Mouse (Mus musculus) neural tube, embryonic 15.5 days (tissue): ENCODE data around the gene Aig1. TPM values are rescaled to one million over a fixed set of nuclear protein-coding genes. Genes with fewer than 3 reads are reported as not detected.
A peak's percentile ranks its signal among the peaks of the same experiment; 100 is the strongest.

Source experiments
- ATAC-seq: fragments of 200-750 bp; cut with Nextera tagmentation; 2 replicates; pipeline ENCODE4 v1.8.0; 2017; ENCODE audit warnings: mild to moderate bottlenecking, moderate TSS enrichment, moderate library complexity; ENCODE audit not compliant: low FRiP score
- H3K27ac ChIP-seq: fragments of 300-500 bp; sonication (generic); replicated peaks from 2 replicates; pipeline ENCODE4 v1.5.1; 2015; ENCODE audit warnings: mild to moderate bottlenecking, inconsistent platforms
- H3K27me3 ChIP-seq: fragments of 300-500 bp; sonication (generic); replicated peaks from 2 replicates; pipeline ENCODE4 v1.6.1; 2015; ENCODE audit warnings: inconsistent platforms
- H3K36me3 ChIP-seq: fragments of 300-500 bp; sonication (generic); 2 replicates; pipeline ENCODE4 v1.6.1; 2015; ENCODE audit warnings: inconsistent platforms
- H3K4me1 ChIP-seq: fragments of 300-500 bp; sonication (generic); 2 replicates; pipeline ENCODE4 v1.6.1; 2015; ENCODE audit warnings: inconsistent platforms
- H3K4me2 ChIP-seq: fragments of 300-500 bp; sonication (generic); 2 replicates; pipeline ENCODE4 v1.6.1; 2015; ENCODE audit warnings: inconsistent platforms, mild to moderate bottlenecking, moderate library complexity
- H3K4me3 ChIP-seq: fragments of 300-500 bp; sonication (generic); replicated peaks from 2 replicates; pipeline ENCODE4 v1.5.1; 2015; ENCODE audit warnings: mild to moderate bottlenecking, inconsistent platforms
- H3K9ac ChIP-seq: fragments of 300-500 bp; sonication (generic); replicated peaks from 2 replicates; pipeline ENCODE4 v1.6.1; 2015; ENCODE audit warnings: mild to moderate bottlenecking, inconsistent platforms
- H3K9me3 ChIP-seq: fragments of 300-500 bp; sonication (generic); replicated peaks from 2 replicates; pipeline ENCODE4 v1.6.1; 2016; ENCODE audit warnings: inconsistent platforms
- WGBS: fragments of 180-500 bp; shearing (Covaris S2); methylation state at CpG from one replicate; pipeline ENCODE4 v1.1.7; 2015; ENCODE audit warnings: mixed read lengths; 5-methylcytosine and 5-hydroxymethylcytosine counted together
- polyA plus RNA-seq: library from polyadenylated mRNA; unstranded; fragments of >200 nt; fragmentation: Nextera tagmentation; extraction: Ambion mirVana; gene quantifications from 2 replicates; pipeline ENCODE4 v1.2.1, GENCODE M21; 2015

Gene Aig1
- polyA plus RNA-seq, 1 experiment from 2014 or later = 112 TPM

GRCm38 (mm10) chr10:13874301-13875037 lies 5.7 kb upstream of the Aig1 start:
- Histone ChIP-seq H3K4me2 (no peak overlapping the region), H3K36me3 (no peaks in the 10 kb centered on the region), H3K27me3 (no peaks in the 10 kb centered on the region), H3K27ac (no peak overlapping the region), H3K4me3 (no peak overlapping the region), H3K9me3 (no peaks in the 10 kb centered on the region), H3K4me1 (peaks cover 3% of the 10 kb centered on the region), H3K9ac (no peak overlapping the region)
- ATAC-seq = no peak
- WGBS = 71% methylated on average over 10 of the region's 10 CpGs

GRCm38 (mm10) chr10:13870531-13870930 lies 1.8 kb upstream of the Aig1 start:
- no peak overlapping the region for H3K4me3 ChIP-seq
- no peaks in the 10 kb centered on the region for H3K27me3 ChIP-seq
- no peak overlapping the region for H3K4me2 ChIP-seq
- H3K9ac ChIP-seq = no peak overlapping the region
- H3K27ac ChIP-seq = no peak overlapping the region
- 76% methylated on average over 3 of the region's 3 CpGs for WGBS
- no peak for ATAC-seq
- peaks cover 21% of the 10 kb centered on the region for H3K4me1 ChIP-seq
- H3K36me3 ChIP-seq = no peaks in the 10 kb centered on the region
- no peaks in the 10 kb centered on the region for H3K9me3 ChIP-seq

GRCm38 (mm10) chr10:13869322-13870035 lies 699 bp upstream of the Aig1 start:
- peak overlapping the region; percentile 84 for H3K4me3 ChIP-seq
- H3K4me2 ChIP-seq = peak overlapping the region; percentile 80
- peak; percentile 34; the same call in 1 of the 2 replicates for ATAC-seq
- H3K27ac ChIP-seq = peak overlapping the region; percentile 87; the same call in 1 of the 2 replicates
- no peaks in the 10 kb centered on the region for H3K9me3 ChIP-seq
- peaks cover 21% of the 10 kb centered on the region for H3K4me1 ChIP-seq
- H3K9ac ChIP-seq = no peak overlapping the region
- H3K36me3 ChIP-seq = no peaks in the 10 kb centered on the region
- H3K27me3 ChIP-seq = no peaks in the 10 kb centered on the region
- 48% methylated on average over 13 of the region's 13 CpGs for WGBS

GRCm38 (mm10) chr10:13866391-13866790 lies 2.4 kb downstream of the Aig1 start:
- no peak overlapping the region for H3K9ac ChIP-seq
- WGBS = 53% methylated on average over 4 of the region's 4 CpGs
- H3K27me3 ChIP-seq = no peaks in the 10 kb centered on the region
- ATAC-seq = no peak
- H3K4me2 ChIP-seq = no peak overlapping the region
- H3K4me1 ChIP-seq = peaks cover 28% of the 10 kb centered on the region
- no peak overlapping the region for H3K4me3 ChIP-seq
- no peaks in the 10 kb centered on the region for H3K9me3 ChIP-seq
- no peak overlapping the region for H3K27ac ChIP-seq
- no peaks in the 10 kb centered on the region for H3K36me3 ChIP-seq

GRCm38 (mm10) chr10:13861115-13861909 lies 7.5 kb downstream of the Aig1 start:
- peak; percentile 82 for ATAC-seq
- Histone ChIP-seq H3K9me3 (no peaks in the 10 kb centered on the region), H3K36me3 (no peaks in the 10 kb centered on the region)

GRCm38 (mm10) chr10:13856438-13856837 lies 12.3 kb downstream of the Aig1 start:
- ATAC-seq = no peak
- no peak overlapping the region for H3K4me3 ChIP-seq
- H3K4me2 ChIP-seq = no peak overlapping the region
- H3K27me3 ChIP-seq = no peaks in the 10 kb centered on the region
- H3K4me1 ChIP-seq = peaks cover 6% of the 10 kb centered on the region
- H3K27ac ChIP-seq = no peak overlapping the region
- H3K9ac ChIP-seq = no peak overlapping the region
- H3K9me3 ChIP-seq = no peaks in the 10 kb centered on the region
- WGBS = 91% methylated on average over 7 of the region's 7 CpGs
- H3K36me3 ChIP-seq = no peaks in the 10 kb centered on the region

More at GRCm38 (mm10) chr10:13861115-13861909, 7.5 kb downstream of the Aig1 start:
- Histone ChIP-seq H3K4me3 (peak overlapping the region; percentile 23), H3K27me3 (no peaks in the 10 kb centered on the region), H3K4me2 (peak overlapping the region; percentile 51), H3K27ac (peak overlapping the region; percentile 74), H3K4me1 (peaks cover 13% of the 10 kb centered on the region), H3K9ac (peak overlapping the region; percentile 20; the same call in 1 of the 2 replicates)
- WGBS = 8% methylated on average over 11 of the region's 11 CpGs

GRCm38 (mm10) chr10:13855969-13856368 lies 12.8 kb downstream of the Aig1 start:
- no peak overlapping the region for H3K4me3 ChIP-seq
- ATAC-seq = no peak
- no peaks in the 10 kb centered on the region for H3K36me3 ChIP-seq
- no peak overlapping the region for H3K27ac ChIP-seq
- H3K4me2 ChIP-seq = no peak overlapping the region
- peaks cover 1% of the 10 kb centered on the region for H3K4me1 ChIP-seq
- H3K9me3 ChIP-seq = no peaks in the 10 kb centered on the region
- no peak overlapping the region for H3K9ac ChIP-seq
- H3K27me3 ChIP-seq = no peaks in the 10 kb centered on the region
- WGBS = 78% methylated on average over 7 of the region's 7 CpGs

GRCm38 (mm10) chr10:13855111-13855510 lies 13.7 kb downstream of the Aig1 start:
- no peak overlapping the region for H3K9ac ChIP-seq
- peaks cover 5% of the 10 kb centered on the region for H3K4me1 ChIP-seq
- no peak overlapping the region for H3K4me2 ChIP-seq
- 90% methylated on average over 3 of the region's 3 CpGs for WGBS
- no peak for ATAC-seq
- H3K9me3 ChIP-seq = no peaks in the 10 kb centered on the region
- no peak overlapping the region for H3K4me3 ChIP-seq
- H3K27me3 ChIP-seq = no peaks in the 10 kb centered on the region
- no peaks in the 10 kb centered on the region for H3K36me3 ChIP-seq
- no peak overlapping the region for H3K27ac ChIP-seq

GRCm38 (mm10) chr10:13850071-13850470 lies 18.7 kb downstream of the Aig1 start:
- Histone ChIP-seq H3K27ac (no peak overlapping the region), H3K9ac (no peak overlapping the region), H3K9me3 (no peaks in the 10 kb centered on the region), H3K27me3 (no peaks in the 10 kb centered on the region), H3K4me3 (no peak overlapping the region), H3K4me1 (peaks cover 10% of the 10 kb centered on the region), H3K4me2 (no peak overlapping the region), H3K36me3 (no peaks in the 10 kb centered on the region)
- WGBS = 14% methylated on average over 3 of the region's 3 CpGs
- no peak for ATAC-seq

GRCm38 (mm10) chr10:13849205-13849604 lies 19.6 kb downstream of the Aig1 start:
- no peak for ATAC-seq
- Histone ChIP-seq H3K27ac (no peak overlapping the region), H3K4me3 (no peak overlapping the region), H3K9me3 (no peaks in the 10 kb centered on the region), H3K27me3 (no peaks in the 10 kb centered on the region), H3K36me3 (no peaks in the 10 kb centered on the region), H3K9ac (no peak overlapping the region), H3K4me2 (no peak overlapping the region), H3K4me1 (peaks cover 10% of the 10 kb centered on the region)
- 9% methylated on average over 2 of the region's 2 CpGs for WGBS

GRCm38 (mm10) chr10:13844864-13845263 lies 23.9 kb downstream of the Aig1 start:
- H3K27ac ChIP-seq = no peak overlapping the region
- ATAC-seq = no peak
- no peak overlapping the region for H3K9ac ChIP-seq

More at GRCm38 (mm10) chr10:13844864-13845263, 23.9 kb downstream of the Aig1 start:
- H3K27me3 ChIP-seq = no peaks in the 10 kb centered on the region
- peaks cover 2% of the 10 kb centered on the region for H3K4me1 ChIP-seq
- WGBS = 94% methylated on average over 4 of the region's 4 CpGs
- no peaks in the 10 kb centered on the region for H3K9me3 ChIP-seq
- no peak overlapping the region for H3K4me3 ChIP-seq
- no peaks in the 10 kb centered on the region for H3K36me3 ChIP-seq
- no peak overlapping the region for H3K4me2 ChIP-seq
